Mouse (Mus musculus) lung, embryonic 16.5 days (tissue): ENCODE results near the gene Ndufb10. TPM values are rescaled to one million over a fixed set of nuclear protein-coding genes. Genes with fewer than 3 reads are reported as not detected.

Source experiments
- ATAC-seq: fragments of 200-750 bp; cut with Nextera tagmentation; 2 replicates; pipeline ENCODE4 v1.8.0; 2017; ENCODE audit warnings: low read depth, mild to moderate bottlenecking, moderate library complexity
- H3K27ac ChIP-seq: fragments of 300-500 bp; sonication (generic); 2 replicates; pipeline ENCODE4 v1.5.1; 2014; ENCODE audit warnings: mild to moderate bottlenecking, control low read depth, low read length
- H3K27me3 ChIP-seq: fragments of 300-500 bp; sonication (generic); 2 replicates; pipeline ENCODE4 v1.6.1; 2014; ENCODE audit warnings: low read depth, low read length, mixed read lengths; ENCODE audit not compliant: control insufficient read depth, insufficient read depth
- H3K36me3 ChIP-seq: fragments of 300-500 bp; sonication (generic); 2 replicates; pipeline ENCODE4 v1.6.1; 2014; ENCODE audit warnings: low read length; ENCODE audit not compliant: control insufficient read depth, insufficient read depth
- H3K4me1 ChIP-seq: fragments of 300-500 bp; sonication (generic); replicated peaks from 2 replicates; pipeline ENCODE4 v1.6.1; 2014; ENCODE audit warnings: low read length, mixed read lengths; ENCODE audit not compliant: control insufficient read depth, insufficient read depth
- H3K4me2 ChIP-seq: fragments of 300-500 bp; sonication (generic); 2 replicates; pipeline ENCODE4 v1.6.1; 2014; ENCODE audit warnings: low read depth, low read length, control low read depth
- H3K4me3 ChIP-seq: fragments of 300-500 bp; sonication (generic); 2 replicates; pipeline ENCODE4 v1.5.1; 2014; ENCODE audit warnings: mild to moderate bottlenecking, low read length, control low read depth
- H3K9ac ChIP-seq: fragments of 300-500 bp; sonication (generic); 2 replicates; pipeline ENCODE4 v1.6.1; 2014; ENCODE audit warnings: low read length, control low read depth
- H3K9me3 ChIP-seq: fragments of 300-500 bp; sonication (generic); 2 replicates; pipeline ENCODE4 v1.6.1; 2016; ENCODE audit warnings: low read length; ENCODE audit not compliant: control insufficient read depth
- WGBS: fragments of 180-500 bp; shearing (Covaris S2); extraction: QIAGEN DNeasy Blood & Tissue Kit; methylation state at CpG from one replicate; pipeline ENCODE4 v1.1.7; 2014; 5-methylcytosine and 5-hydroxymethylcytosine counted together
- polyA plus RNA-seq: library from polyadenylated mRNA; unstranded; fragments of >200 nt; fragmentation: Nextera tagmentation; extraction: Ambion mirVana; gene quantifications from 2 replicates; pipeline ENCODE4 v1.2.1, GENCODE M21; 2015

Gene Ndufb10
- polyA plus RNA-seq, 1 experiment from 2014 or later: 204 TPM

DNA sequence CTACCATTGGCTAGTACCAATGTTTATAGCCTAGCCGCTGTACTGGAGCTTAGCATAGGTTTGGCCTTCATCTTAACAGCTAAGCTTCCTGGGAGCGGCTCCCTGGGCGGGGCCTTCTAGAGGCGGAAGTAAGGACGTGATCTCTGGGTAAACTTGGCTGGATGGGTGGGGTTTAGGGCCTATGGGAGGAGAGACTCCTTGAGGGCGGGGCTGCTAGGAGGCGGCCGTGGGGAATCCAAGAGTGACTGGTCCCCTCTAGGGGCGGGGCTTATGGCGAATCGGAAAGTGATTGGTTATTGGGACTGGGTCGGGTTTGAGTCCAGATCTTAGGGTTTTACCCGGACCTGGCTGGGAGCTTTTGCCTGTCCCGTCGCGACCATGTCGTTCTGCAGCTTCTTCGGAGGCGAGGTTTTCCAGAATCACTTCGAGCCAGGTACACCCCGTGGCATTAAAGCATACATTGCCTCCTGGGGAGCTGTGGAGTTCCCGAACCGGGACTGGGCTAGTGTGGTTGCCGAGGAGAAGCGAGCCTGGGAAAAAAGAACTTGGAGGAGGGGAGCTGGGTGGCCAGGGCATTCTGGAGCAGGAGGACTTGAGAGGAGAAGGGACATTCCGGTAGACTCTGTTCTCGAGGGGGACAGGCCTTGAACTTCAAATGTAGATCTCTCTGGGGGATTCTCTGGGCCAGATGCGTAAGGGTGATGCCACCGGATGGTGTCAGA lies 12.2 kb upstream of the Ndufb10 start, which contains the start of gene Msrb1:
Gene Msrb1, plus strand, starts transcription at position 313 of the 722 bp plus-strand sequence.
- 1% methylated on average over 29 of the region's 29 CpGs for WGBS
- peak within 1 kb of the TSS; percentile 74 for H3K9ac ChIP-seq
- peak within 1 kb of the TSS; percentile 62; the same call in 1 of the 2 replicates for H3K27ac ChIP-seq

DNA sequence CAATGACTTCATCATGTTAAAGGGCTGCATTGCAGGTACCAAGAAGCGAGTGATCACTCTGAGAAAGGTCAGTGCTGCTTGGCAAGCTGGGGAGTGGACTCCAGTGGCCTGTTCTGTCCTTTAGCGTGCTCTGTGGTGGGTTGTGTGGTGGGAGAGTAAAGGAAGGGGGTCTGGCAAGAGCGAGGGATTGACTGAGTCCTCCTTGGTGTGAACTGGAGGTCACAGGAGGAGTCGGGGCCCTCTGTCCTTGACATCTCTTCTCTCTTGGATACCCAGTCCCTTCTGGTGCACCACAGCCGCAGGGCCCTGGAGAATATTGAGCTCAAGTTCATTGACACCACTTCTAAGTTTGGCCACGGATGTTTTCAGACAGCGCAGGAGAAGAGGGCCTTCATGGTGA lies 11.2 kb upstream of the Ndufb10 start:
- H3K4me2 ChIP-seq: no peak overlapping the region
- H3K4me3 ChIP-seq: no peak overlapping the region
- no peaks in the 10 kb centered on the region for H3K27me3 ChIP-seq
- H3K36me3 ChIP-seq: peaks cover 4% of the 10 kb centered on the region
- peaks cover 11% of the 10 kb centered on the region for H3K4me1 ChIP-seq
- H3K9ac ChIP-seq: no peak overlapping the region
- WGBS: 81% methylated on average over 7 of the region's 7 CpGs
- no peaks in the 10 kb centered on the region for H3K9me3 ChIP-seq
- no peak for ATAC-seq
- no peak overlapping the region; the same call in 1 of the 2 replicates for H3K27ac ChIP-seq

More for the DNA sequence above, 12.2 kb upstream of the Ndufb10 start, which contains the start of gene Msrb1:
- peak within 1 kb of the TSS; percentile 76 for H3K4me2 ChIP-seq
- H3K4me3 ChIP-seq: peak within 1 kb of the TSS; percentile 67
- no peaks in the 10 kb centered on the region for H3K27me3 ChIP-seq
- no peaks in the 10 kb centered on the region for H3K9me3 ChIP-seq
- peaks cover 4% of the 10 kb centered on the region for H3K36me3 ChIP-seq
- H3K4me1 ChIP-seq: peaks cover 11% of the 10 kb centered on the region
- ATAC-seq: peak; percentile 99

DNA sequence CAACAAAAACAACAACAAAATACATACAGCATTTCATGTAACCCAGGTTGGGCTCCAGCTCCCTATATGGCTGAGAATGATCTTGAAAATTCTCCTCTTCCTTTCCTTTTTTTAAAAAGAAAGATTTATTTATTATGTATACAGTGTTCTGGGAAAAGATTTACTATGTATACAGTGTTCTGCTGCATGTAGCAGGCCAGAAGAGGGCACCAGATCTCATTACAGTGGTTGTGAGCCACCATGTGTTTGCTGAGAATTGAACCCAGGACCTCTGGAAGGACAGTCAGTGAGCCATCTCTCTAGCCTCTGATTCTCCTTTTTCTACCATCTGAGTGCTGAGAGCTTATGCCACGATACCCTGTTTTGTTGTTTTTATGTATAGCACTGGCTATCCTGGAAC lies 10.2 kb upstream of the Ndufb10 start:
- 79% methylated on average over 1 of the region's 1 CpGs for WGBS
- no peak for ATAC-seq
- Histone ChIP-seq H3K27me3 (no peaks in the 10 kb centered on the region), H3K36me3 (no peaks in the 10 kb centered on the region), H3K4me2 (no peak overlapping the region), H3K27ac (no peak overlapping the region), H3K9me3 (no peaks in the 10 kb centered on the region), H3K4me1 (peaks cover 11% of the 10 kb centered on the region), H3K9ac (no peak overlapping the region), H3K4me3 (no peak overlapping the region)

DNA sequence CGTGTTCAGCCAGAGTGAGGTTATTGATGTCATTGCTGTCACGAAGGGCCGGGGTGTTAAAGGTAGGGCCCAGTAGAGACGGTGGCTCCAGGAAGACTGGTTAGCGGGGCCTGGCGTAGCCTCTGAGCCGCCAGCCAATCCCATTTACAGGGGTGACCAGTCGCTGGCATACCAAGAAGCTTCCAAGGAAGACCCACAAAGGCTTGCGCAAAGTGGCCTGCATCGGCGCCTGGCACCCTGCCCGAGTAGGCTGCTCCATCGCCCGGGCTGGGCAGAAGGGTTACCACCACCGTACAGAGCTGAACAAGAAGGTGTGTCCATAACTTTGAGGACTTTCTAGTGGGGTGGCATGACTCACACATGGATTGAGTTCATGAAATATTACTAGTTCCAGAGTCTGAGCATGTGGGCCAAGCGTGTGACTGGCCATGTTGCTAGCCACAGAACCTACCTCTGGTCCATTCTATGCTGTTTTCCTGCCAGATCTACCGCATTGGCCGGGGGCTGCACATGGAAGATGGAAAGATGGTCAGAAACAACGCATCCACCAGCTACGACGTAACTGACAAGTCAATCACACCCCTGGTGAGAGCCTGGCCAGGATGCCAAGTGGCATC lies 9.3 kb upstream of the Ndufb10 start:
- H3K27me3 ChIP-seq: no peaks in the 10 kb centered on the region
- no peaks in the 10 kb centered on the region for H3K36me3 ChIP-seq
- H3K9ac ChIP-seq: 0 out of 2 replicates have a peak overlapping the region, but pooled peaks have one; percentile 23
- peaks cover 11% of the 10 kb centered on the region for H3K4me1 ChIP-seq
- H3K9me3 ChIP-seq: no peaks in the 10 kb centered on the region
- H3K4me3 ChIP-seq: no peak overlapping the region
- H3K27ac ChIP-seq: no peak overlapping the region
- 85% methylated on average over 21 of the region's 21 CpGs for WGBS
- ATAC-seq: no peak
- H3K4me2 ChIP-seq: no peak overlapping the region

DNA sequence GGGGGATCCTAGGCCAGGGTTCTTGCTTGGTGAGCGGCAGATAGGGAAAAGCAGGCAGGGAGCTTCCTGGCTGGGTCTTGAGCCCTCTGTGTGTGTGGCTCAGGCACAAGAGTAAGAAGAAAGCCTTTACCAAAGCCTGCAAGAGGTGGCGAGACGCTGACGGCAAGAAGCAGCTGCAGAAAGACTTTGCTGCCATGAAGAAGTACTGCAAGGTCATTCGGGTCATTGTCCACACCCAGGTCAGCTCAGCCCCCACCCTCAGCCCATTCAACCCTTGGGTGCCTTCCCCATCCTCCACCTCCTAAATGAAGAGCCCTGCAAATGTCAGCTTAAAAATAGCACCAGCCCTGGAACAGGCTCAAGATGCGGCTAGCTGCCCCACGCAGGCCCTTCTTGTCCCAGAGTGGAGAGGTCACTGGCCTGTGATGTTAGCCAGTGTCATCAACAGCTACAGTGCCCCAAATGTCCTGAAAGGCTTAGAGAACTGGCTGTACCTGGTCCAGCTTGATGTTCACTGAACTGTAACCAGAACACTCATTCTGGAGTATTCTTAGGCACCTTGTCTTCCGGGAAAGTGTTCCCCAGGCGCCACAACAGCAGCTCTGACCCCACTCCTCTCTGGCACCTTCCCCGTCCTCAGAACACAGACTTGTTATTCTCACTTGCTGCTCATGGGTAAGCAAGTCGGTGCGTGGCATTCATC lies 8.1 kb upstream of the Ndufb10 start:
- H3K27me3 ChIP-seq: no peaks in the 10 kb centered on the region
- H3K4me1 ChIP-seq: peaks cover 8% of the 10 kb centered on the region
- H3K4me2 ChIP-seq: no peak overlapping the region
- ATAC-seq: no peak
- H3K36me3 ChIP-seq: no peaks in the 10 kb centered on the region
- WGBS: 78% methylated on average over 12 of the region's 12 CpGs
- no peak overlapping the region for H3K27ac ChIP-seq
- no peak overlapping the region; the same call in 1 of the 2 replicates for H3K9ac ChIP-seq
- H3K4me3 ChIP-seq: no peak overlapping the region
- no peaks in the 10 kb centered on the region for H3K9me3 ChIP-seq

DNA sequence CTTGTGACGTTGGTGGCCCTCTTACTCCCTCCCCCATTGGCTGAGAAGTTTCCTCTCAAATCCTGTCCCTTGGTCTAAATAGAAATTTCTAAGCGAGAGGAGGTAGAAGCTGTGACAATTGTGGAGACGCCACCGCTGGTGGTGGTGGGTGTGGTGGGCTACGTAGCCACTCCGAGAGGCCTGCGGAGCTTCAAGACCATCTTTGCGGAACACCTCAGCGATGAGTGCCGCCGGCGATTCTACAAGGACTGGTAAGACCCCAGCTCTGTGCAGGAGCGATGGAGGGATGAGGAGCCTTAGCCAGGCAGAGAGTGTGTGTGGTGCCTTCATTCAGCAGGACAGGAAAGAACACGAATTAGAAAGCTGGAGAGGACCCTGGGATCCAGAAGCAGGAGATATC lies 6.5 kb upstream of the Ndufb10 start:
- Histone ChIP-seq H3K27me3 (no peaks in the 10 kb centered on the region), H3K4me2 (no peak overlapping the region), H3K27ac (no peak overlapping the region), H3K9ac (no peak overlapping the region), H3K4me3 (no peak overlapping the region), H3K36me3 (no peaks in the 10 kb centered on the region), H3K9me3 (no peaks in the 10 kb centered on the region), H3K4me1 (peaks cover under 1% of the 10 kb centered on the region)
- no peak for ATAC-seq
- 75% methylated on average over 14 of the region's 14 CpGs for WGBS

DNA sequence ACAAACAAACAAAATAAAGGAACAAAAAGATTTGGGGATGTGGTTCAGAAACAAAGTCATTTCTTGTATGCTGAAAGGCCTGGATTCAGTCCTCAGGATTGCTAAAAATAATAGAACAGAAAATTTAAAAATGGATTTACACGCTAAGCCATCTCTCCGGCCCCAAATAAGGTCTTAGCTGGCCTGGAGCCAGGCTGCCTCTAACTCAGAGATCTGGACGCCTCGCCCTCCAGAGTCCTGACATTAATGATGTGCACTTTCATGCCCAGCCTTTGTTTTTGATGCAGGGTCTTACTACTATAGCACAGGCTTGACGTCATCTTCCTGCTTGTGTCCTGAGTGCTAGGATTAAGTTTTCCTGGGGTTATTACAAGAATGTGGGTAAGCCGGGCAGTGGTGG lies 4.8 kb upstream of the Ndufb10 start:
- no peak overlapping the region for H3K27ac ChIP-seq
- H3K9me3 ChIP-seq: no peaks in the 10 kb centered on the region
- no peak overlapping the region for H3K9ac ChIP-seq
- no peak overlapping the region for H3K4me3 ChIP-seq
- no peak for ATAC-seq
- H3K4me1 ChIP-seq: 0 out of 2 replicates have a peak, but pooled peaks cover 2% of the 10 kb centered on the region
- no peaks in the 10 kb centered on the region for H3K27me3 ChIP-seq
- H3K4me2 ChIP-seq: no peak overlapping the region
- WGBS: 42% methylated on average over 6 of the region's 6 CpGs
- H3K36me3 ChIP-seq: no peaks in the 10 kb centered on the region

DNA sequence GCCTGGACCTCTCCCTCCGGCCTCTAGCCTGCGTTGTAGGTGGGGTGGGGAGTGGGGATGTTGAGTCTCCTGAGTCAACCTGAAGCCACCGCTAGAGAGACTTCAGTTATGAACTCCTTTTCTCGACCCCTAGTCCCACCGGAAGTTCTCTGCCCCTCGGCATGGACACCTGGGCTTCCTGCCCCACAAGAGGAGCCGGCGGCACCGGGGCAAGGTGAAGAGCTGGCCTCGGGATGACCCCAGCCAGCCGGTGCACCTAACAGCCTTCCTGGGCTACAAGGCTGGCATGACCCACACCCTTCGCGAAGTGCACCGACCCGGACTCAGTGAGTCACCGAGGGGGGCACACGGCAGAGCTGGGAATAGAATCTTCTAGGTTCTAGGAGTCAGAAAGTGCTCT lies 3.9 kb upstream of the Ndufb10 start:
- no peak overlapping the region for H3K4me3 ChIP-seq

DNA sequence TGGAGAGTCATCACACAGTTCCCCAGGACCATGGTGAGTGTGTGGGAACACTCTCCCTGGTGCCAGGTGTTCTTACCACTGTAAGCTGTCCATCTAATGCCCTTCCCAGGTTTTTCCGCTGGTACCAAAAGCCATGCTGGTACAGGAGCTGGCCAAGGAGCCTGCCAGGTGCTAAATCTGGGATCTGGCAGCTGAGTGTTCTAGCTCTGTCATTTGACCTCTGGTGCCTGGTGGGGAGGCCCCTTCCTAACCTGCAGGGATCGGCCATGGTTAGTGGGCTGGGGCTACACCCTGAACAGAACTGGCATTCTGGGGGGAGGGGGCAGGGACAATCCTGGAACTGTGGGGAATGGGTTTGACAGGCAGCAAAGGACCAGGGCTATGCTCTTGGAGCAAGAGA lies 3.3 kb upstream of the Ndufb10 start, which contains the start of gene Rpl3l:
Gene Rpl3l, plus strand, starts transcription at position 203 of the 400 bp plus-strand sequence.
- H3K36me3 ChIP-seq: no peaks in the 10 kb centered on the region; the same call in 1 of the 2 replicates
- no peak within 1 kb of the TSS for H3K9ac ChIP-seq
- no peak within 1 kb of the TSS for H3K4me3 ChIP-seq
- ATAC-seq: no peak
- H3K27me3 ChIP-seq: no peaks in the 10 kb centered on the region
- WGBS: 71% methylated on average over 2 of the region's 2 CpGs
- no peak within 1 kb of the TSS for H3K4me2 ChIP-seq
- no peak within 1 kb of the TSS for H3K27ac ChIP-seq
- peaks cover 9% of the 10 kb centered on the region for H3K4me1 ChIP-seq
- no peaks in the 10 kb centered on the region for H3K9me3 ChIP-seq

More for the DNA sequence above, 3.9 kb upstream of the Ndufb10 start:
- Histone ChIP-seq H3K9ac (no peak overlapping the region), H3K27ac (no peak overlapping the region), H3K4me1 (peaks cover 5% of the 10 kb centered on the region), H3K9me3 (no peaks in the 10 kb centered on the region), H3K36me3 (no peaks in the 10 kb centered on the region), H3K4me2 (no peak overlapping the region), H3K27me3 (no peaks in the 10 kb centered on the region)
- WGBS: 60% methylated on average over 17 of the region's 17 CpGs
- no peak for ATAC-seq
